Mouse (Mus musculus) C2C12 (cell line): ENCODE measurements around the gene Ifitm6.

Source experiments
- CTCF ChIP-seq: IDR thresholded peaks from one replicate; pipeline ENCODE4 v1.5.1; 2011; ENCODE audit not compliant: control insufficient read depth, insufficient read depth, insufficient read length
- MYOD1 ChIP-seq: IDR thresholded peaks from one replicate; pipeline ENCODE4 v1.6.1; 2011; ENCODE audit warnings: low read depth; ENCODE audit not compliant: control insufficient read depth, insufficient read length

DNA sequence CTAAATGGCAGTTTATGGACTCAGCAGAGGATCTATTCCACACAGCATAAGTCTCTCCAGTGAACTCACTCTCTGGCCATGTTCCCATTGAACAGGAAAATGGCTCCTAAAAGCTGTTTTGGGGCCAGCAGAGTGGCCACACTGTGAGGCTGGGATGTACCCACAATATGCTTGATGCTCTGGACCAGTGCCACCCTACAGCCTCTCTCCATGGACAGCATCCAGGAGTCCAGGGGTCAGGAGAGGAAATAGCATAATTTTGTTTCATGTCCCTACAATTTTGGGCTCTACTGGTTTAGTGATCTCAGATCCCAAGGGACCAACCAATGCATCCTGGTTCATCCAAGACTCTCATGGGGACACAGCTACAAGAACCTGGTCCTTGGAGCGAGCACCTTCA lies 39.8 kb upstream of the Ifitm6 start:
- no peak for TF ChIP-seq CTCF
- TF ChIP-seq MYOD1 = no peak
